Mouse (Mus musculus): Measurements from ENCODE around the gene Hspa12a.
"Not testable (repeated sequence)": the region's sequence is repeated elsewhere in the genome, so short reads cannot be mapped to it uniquely, and the experiment has no call there.

Gene Hspa12a

DNA sequence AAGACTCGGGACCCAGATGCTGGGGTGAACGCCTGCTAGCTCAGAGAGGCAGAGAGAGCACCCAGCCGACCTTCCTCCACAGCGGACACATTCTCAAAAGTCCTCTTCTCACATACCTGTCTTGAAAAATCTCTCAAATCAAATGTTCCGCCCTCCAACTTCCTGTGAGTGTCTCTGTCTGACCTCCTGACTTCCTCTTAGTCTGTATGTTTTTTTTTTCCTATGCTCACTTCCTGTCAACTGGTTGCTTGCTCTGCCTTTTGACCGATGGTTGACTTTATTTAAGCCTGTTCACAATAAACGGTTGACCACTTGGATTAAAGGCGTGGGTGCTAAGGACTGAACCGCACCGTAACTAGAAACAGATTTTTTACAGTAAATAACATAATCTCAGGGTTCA is 35.4 kb downstream of the Hspa12a start:
- DNase-seq (ENCODE audit: low spot score) = no peak

DNA sequence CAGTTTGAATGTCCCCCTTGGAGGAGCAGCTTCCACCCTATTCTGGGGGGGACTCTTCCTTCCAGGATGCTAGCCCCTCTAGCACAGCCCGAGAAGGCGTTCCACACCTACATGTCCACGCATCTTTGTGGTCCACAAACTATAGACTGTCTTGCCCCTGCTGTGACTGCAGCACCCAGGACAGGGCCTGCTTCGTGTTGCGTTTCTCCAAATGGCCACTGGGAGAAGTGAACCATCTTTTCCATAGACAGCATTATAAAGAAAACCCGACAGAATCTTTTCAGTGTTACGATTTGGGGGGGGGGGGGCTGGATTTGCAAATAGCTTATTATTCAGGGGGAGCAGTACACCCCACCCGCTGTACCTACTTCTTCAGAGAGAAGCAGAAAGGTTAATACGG is 36.8 kb downstream of the Hspa12a start:
- DNase-seq (ENCODE audit: low spot score) = no peak

DNA sequence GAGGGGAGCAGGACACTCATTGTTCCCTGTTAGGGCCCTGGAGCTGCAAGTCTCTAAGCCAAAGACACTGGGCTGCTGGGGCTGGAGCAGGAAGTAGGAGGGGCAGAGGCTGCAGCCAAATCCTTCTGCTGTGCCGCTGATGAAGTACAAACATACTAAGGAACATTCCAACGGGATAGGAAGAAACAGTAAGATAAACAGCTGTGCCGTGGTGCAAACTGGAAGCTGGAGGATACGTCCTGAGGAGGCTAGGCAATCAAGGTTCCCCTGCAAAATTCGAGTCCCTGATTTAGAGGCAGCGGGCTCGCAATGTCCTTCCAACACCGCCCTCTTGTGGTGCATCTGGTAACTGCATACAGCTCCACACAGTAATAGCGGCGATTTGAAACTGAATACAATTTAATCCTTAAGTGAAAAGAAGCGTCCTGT is 39.5 kb downstream of the Hspa12a start:
- peak; percentile 47 for DNase-seq (ENCODE audit: low spot score)

DNA sequence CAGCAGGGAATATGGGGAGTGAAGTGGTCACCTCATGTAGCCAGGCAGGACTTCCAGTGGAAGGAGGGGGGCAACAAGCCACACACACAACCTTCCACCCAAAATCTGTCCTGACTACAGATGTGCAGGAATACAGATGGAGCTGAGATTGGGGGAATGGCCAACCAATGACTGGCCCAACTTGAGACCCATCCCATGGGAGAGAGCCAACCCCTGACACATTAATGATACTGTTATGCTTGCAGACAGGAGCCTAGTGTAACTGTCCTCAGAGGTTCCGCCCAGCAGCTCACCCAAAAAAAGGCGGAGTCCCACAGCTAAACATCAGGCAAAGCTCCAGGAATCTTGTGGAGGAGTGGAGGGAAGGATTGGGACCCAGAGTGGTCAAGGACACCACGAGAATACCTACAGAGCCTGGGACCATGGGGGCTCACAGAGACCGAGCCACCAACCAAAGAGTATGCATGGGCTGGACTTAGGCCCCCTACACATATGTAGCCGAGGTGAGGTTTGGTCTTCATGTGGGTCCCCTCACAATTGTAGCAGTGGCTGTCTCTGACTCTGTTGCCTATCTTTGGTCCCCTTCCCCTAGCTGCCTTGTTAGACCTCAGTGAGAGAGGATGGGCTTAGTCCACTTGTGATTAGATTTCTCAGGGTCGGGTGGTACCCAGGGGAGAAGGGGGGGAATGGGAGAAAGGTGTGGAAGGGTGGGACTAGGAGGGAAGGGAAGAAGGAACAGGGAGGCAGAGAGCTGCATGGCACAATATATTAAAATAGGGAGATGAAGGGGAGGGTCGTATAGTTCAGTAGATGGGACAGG is 40.2 kb downstream of the Hspa12a start:
- no peak for DNase-seq (ENCODE audit: low spot score)

DNA sequence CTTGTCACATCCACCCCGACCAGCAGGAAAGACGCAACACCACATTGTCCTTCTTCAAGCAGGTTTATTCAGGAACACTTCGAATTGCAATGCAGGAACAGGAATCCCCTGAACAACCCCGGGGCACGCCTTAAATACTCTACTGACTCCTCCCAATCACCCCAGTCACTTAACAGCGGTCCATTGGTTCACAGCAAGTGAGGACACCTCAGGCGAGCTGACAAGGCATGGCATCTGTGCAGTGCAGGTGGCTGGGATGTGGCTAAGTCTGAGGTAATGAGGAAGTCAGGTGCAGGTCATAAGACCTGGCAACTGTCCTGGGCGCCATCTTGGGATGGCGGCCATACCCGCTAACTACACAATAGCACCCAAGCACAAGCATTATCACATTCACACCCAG is 43.0 kb downstream of the Hspa12a start:
- not testable (repeated sequence) for DNase-seq (ENCODE audit: low spot score)

DNA sequence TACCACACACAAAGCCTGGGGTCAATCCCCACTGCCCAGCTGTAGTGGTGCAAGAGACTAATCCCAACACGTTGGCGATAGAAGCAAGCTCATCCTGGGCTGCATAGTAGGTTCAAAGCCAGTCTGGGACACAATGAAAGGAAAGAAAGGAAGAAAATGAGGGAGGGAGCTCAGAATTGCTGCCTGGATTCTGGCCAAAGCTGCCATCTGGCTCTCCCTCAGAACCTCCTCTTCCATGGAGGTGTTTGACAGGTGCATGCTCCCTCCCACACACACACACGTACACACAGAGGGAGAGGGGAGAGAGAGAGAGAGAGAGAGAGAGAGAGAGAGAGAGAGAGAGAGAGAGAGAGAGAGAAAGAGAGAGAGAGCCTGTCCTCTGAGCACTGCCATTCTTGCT is 47.2 kb downstream of the Hspa12a start:
- no peak for DNase-seq (ENCODE audit: low spot score)

DNA sequence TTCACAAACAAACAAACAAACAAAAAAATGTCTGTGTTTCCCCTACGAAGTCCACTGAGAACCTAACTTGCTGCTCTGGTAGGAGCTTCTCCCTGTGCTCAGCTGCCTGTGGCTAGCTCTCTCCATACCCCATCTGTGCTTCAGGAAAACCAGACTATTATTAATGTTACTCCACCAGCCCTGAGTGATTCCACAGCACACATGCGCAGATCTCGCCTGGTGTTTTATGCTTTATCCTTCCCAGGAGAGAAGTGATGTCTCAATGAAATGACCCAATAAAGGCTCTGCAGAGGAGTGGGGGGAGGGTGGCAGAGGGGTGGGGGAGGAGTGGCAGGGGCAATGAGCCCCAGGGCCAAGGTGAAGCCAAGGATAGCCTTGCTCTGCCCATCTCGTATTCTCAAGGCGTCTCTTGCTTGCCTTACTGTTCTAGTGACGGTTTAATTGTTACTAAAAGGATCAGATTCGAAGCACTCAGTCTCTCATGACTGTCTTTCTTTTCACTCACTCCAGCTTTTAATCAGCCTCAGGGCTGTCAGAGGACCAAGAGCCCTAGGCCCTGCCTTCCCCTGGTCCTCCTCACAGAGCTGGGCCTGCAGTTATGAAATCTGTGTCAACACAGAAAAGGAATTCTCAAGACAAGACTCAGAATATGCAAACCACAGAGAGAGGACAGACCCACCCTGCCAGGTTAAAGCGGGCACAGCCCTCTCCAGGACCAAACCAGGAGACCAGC is 54.0 kb downstream of the Hspa12a start:
- DNase-seq (ENCODE audit: low spot score) = no peak

DNA sequence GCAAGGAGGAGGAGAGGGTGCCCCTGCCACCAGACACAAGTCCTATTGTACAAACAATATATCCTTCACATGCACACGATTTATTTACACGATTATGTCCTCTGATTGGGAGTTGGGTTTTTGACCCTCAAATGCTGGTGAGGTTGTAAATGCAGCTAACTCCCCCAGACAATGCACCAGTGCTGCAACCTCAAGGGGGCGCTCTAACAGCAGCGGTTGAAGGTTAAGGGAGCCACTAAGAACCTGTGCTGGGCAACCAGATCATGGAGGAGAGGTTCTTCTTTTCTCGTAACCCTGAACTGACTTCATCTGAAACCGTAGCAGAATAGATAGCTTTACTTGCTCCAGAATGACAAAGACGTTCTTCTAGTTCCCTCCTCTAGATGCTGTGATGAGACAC is 57.0 kb downstream of the Hspa12a start:
- no peak for DNase-seq (ENCODE audit: low spot score)

DNA sequence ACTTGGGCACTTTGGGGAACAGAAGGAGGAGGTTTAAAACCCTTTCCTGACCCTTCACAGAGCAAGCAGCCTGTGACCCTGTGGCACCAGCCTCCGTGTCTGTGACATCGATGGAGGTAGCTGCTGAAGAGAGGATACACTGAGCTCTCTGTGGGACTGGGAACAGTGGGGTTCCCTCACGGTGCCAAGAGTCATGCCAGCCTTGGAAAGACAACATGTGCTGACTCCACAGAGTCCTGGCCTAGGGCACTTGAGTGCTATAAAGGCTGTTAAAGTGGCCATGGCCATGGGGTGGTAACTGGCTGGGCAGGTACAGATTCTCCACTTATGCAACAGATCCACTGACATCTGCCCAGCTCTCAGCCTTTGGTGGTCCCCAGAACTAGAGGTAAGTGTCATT is 60.0 kb downstream of the Hspa12a start:
- no peak for DNase-seq (ENCODE audit: low spot score)

DNA sequence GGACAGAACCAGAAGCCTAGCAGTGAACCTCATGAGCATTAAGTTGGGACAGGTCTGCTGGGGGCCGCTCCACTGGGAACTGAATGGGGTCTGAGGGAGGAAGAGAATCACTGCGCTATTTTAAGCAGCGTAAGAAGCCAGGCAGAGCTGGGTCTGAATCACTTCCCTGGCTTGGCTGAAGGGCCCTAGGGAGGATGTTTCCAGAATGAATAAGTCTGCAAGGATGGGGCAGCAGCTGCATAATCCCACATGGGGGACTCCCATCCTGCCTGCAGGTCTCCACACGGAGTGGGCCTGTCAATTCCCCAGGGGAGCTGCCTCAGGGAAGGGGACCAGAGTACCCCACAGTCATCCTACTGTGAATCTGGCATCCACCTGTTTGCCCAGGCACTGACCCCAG is 61.1 kb downstream of the Hspa12a start:
- DNase-seq (ENCODE audit: low spot score) = no peak

DNA sequence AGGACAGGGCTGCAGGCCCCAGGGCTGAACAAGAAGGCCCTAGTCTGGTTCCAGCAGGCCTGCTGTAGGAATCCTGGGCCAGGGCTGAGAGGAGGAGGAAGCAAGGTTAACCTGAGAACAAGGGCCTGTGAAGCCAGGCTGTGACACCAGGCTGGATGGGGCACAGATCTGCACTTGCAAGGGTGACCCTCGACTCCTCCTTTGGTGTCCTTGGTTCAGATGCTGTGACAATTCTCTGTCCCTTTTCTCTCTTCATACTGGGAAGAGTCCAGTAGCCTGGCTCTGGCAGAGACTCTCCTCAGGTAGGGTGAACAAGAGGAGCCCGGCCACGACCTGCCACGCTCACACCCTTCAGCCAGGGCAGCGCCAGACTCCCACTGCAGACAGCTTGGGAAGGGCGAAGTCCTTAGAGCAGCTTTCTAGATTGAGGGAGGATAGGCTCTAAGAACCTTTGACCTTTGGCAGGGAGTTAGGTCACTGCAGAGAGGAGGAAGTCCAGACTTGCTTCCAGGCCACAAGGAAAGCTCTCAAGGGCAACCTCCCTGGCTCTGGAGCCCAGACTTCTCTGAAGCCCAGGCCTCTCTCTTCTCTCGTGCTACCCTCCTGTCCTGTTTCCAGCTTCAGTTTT is 64.0 kb downstream of the Hspa12a start:
- no peak for DNase-seq (ENCODE audit: low spot score)

DNA sequence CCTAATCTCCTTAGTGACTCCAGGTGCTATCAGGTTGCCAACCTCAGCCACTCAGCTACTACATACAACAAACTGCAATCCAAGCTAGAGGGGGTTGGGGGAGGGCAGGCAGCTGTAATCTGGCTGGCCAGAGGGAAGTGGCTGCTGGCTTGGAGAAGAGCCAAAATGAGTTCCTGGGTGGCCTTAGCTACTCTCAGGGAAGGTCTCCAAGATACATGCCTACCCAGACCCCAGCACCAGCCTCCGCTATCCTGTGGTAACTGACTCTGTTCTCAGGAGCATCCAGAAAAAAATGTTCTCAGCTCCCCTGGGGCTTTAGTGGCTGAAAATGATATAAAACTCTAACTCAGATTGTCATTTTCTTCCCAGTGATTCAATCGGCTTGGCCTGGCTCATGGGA is 64.9 kb downstream of the Hspa12a start:
- no peak for DNase-seq (ENCODE audit: low spot score)

DNA sequence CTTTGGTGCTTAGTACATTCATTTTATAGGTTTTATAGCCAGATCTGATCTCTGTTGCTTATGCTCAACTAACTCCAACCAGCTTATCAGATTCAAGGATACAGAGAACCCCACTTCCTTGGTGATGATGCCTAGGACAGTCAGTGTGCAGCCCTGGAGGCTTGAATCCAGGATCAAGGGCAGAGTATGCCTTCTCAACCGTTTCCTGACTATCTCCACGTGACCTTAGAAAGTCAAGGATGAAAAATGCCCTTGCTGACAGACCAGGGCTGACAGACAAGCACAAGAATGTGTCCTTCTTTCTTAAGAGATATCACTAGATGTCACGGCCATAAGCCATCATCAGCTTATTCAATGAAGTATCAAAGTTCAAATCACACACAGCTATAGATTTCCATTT is 69.9 kb downstream of the Hspa12a start:
- no peak for DNase-seq (ENCODE audit: low spot score)

DNA sequence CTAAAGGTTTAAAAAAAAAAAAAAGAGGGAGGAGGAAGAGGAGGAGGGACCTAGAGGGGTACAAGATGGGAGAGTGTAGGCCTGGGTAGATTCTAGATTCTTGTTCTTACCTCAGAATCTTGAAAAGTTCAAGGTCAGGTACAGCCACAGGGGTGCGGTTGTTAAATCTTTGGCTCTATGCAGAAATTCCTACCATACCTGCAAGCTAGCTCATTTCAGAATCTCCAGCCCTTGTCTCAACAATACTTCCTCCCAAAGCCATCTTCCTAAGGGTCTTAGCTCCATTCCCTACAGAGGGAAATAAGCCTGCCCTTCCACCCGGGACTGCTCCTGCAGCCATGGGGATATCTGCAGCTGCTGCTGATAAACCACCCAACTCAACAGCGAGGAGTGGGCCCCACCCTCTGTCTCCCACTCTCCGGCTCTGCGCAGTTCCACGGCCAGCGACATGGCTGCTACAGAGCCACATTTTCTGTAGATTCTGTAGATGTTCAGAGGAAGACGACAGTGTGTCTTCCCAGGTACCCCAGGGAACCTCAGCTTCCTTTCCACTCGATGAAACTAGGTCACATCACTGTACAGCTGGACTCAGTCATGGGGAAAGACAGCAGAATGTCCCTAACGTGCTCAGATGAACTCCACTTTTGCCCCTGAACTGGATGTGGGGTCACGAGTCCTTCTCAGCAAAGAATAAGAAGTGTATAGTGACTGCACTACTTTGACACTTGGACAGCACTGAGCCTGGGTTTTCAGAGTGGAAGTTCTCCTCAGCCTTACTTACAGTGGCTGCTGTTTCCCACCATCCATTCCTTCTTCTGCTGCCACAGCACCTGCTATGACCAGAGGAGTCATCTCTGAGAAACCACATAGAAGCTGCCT is 70.8 kb downstream of the Hspa12a start:
- no peak for DNase-seq (ENCODE audit: low spot score)

DNA sequence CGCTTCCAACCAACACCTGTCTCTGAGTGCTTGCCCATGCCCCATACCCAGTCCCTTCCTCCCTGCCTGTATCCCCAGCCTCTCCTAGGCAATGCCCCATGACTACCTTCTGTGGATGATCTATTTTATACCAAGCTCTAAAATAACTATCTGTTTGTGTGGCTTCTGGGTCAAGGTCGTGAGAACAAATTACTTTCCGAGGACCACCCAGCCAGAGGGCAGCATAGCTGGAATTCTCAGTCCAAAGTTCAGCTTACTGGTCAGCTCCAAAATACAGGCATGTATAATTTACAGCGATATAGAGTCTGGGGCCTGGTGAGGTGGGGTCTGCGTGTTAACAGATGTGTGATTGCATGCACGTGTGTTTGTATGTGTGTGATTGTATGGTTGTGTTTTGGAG is 71.6 kb downstream of the Hspa12a start:
- DNase-seq (ENCODE audit: low spot score) = no peak

DNA sequence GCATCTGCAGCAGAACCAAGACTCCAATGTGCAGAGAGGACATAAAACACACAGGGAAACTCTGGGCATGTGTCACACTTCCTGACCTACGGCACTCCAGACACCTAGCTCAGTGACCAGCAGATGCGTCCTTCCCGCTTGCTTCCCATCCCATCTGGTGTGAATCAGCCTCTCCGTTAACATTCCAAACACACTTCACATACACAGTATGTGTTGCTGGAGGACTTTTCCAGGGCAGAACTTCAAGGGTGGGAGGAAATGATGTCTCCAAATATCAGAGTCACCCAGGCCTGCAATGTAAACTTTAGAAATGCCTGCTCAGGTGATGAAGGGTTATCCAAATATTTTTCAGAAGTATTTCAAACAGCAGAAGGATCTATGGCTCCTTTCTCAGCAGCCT is 76.8 kb downstream of the Hspa12a start:
- DNase-seq (ENCODE audit: low spot score) = no peak

DNA sequence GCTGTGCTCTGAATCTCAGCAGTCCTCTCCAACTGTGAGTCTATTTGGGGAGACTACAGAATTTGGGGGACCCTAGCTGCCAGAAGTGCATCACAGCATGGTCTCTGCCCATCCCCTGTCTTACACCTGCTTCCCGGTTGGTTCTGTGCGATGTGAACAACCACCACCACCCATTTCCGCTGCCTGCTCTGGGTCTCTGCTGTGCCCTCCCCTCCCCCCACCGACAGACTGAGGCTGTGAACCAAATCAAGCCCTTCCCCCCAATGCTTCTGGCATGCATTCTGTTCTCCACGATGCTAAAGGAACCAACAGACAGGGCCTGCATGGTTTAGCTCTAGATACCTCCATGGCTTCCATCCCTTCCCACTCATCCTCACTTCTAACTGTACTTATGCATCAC is 78.2 kb downstream of the Hspa12a start:
- DNase-seq (ENCODE audit: low spot score) = no peak

DNA sequence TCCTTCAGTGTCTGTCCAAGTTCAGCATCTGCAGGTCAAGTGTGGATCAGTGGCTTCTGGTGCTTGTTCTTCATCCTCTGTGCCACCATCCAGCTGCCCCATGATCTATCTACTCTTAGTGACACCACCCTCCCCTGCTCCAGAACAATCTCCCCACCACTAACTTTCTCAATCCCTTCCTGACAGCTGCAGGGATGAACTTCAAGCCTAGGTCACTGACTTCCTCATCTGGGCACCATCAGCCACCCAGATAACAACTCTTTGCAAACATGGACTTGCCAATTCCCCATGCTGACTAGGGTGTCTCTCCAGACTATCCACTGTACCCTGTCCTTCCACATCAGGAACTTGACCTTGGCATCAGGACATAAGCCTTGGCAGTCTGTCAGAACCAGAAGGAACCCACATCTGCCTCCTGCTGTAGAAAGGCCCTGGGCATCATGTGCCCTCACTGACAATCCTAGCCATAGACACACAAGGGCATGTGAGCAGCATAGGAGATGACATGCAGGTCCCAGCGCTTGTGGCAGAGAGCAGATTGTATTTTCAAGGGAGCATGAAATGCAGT is 79.4 kb downstream of the Hspa12a start:
- no peak for DNase-seq (ENCODE audit: low spot score)

DNA sequence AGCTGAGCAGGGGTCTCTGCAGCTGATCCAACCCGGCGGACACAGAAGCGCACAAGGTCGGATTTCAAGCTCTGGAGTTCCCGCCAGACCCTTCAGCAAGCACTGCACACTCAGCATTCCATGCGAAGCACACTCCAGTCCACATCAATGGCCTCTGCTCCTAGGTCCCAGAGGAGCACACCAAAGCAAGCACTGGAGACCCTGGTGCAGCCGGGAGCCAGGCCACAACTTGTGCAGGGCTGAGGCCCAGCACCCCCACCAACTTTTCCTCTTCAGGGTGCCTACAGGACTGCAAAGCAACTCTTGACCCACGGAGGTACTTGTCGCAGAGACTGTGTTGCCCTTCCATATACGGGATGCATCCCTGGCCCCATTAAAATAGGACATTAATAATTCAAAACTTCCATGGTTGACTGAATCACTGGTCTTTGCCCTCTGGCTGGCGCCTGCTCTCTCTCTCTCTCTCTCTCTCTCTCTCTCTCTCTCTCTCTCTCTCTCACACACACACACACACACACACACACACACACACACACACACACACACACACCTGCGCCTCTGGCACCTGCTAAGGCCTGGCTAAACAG is 82.2 kb downstream of the Hspa12a start:
- no peak for DNase-seq (ENCODE audit: low spot score)

DNA sequence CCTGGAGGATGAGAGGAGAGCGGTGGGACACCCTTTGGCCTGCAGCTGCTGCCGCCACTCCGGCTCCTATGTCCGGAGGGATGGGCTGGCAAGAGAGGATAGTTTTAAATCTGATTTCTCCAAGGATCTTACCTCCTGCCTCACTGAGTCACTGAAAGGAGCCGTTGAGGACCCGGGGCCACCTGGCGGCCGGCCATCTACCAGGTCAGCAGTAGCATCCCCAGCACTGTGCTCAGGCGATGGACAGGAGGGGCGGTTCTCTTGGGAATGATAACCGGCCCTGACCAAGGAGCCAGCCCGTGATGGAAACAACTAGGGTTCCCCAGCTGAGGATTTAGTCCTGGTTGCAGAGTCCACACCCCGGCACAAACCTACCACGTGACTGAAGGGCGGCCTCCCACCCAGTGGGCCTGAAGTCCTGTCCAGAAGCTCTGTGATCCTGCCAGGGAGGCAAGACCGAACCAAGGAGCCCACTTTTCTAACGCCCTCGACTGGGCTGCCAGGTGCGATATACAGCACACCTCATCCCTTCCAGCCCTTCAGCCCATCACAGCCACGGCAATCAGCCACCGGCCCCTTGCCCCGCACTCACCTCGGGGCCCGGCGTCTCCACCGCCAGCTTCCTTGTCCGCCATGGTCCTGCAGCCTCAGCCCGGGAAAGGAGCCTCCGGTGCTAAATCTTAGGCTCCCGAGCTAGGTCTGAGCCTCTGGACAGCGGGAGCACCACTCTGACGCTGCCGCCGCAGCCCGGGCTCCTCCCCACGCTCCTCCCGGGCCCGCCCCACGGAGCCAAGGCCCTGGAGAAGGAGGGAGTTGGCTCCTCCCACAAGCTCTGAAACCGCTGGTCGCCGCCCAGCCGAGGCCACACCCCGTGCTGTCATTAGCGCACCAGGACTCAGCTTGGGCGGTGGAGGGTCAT is 82.9 kb downstream of the Hspa12a start:
- DNase-seq (ENCODE audit: low spot score) = peak; percentile 9
